Mouse (Mus musculus): ENCODE data around the gene Slc35d1.

DNA sequence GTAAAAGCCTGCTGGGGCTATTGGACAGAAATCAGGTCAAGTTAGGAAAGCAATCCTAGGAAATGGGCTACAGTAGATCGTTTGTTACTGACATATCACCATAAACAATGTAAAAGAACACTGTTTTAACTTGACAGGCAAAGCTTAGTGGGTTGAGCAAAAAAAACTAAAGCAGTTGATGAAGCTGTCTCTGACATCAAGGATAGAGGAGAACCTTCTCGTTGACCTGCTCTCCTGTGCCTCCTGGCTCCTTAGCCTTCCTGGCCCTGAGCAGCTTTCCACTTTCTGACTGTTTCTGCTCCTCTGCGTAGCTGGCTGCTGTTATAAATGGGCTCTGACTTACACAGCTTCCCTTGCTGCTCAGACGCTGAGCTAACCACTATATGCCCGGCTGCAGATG, 48.4 kb upstream of the Slc35d1 start:
- TF ChIP-seq POLR2A (IDR thresholded peaks at IDR 0.05; ENCODE audit: borderline replicate concordance, extremely low read depth, low read depth, low read length), result no peak
- no peak for TF ChIP-seq CTCF (IDR thresholded peaks at IDR 0.05; ENCODE audit: insufficient read depth, low read length)
